In genomic region chr11:4763631-4764030, GRCm38 (mm10) we compare ENCODE assay signal across 26 mouse cellular contexts. TPM values are rescaled to one million over a fixed set of nuclear protein-coding genes. Genes with fewer than 3 reads are reported as not detected.
DNase-seq lines count a peak whose midpoint lies in the region; ATAC-seq and TF ChIP-seq lines count a peak whose summit lies in the region.
"Had no signal": no experiment of that assay in that cellular context is flagged by ENCODE, and none has a peak within 500 bp of the region (broad histone marks: within the 10 kb centered on the region; RNA-seq: fewer than 3 reads in every experiment).

No protein-coding gene starts in this region.

- no peak for TF ChIP-seq EP300 in liver, postnatal 0 days (IDR thresholded peaks at IDR 0.05; ENCODE audit: low read depth)

- no peak overlapping the region for H3K27ac ChIP-seq in hindbrain, embryonic 11.5 days (ENCODE audit: low read depth, low read length)
- no peak overlapping the region for H3K27ac ChIP-seq in hindbrain, embryonic 14.5 days
- peak overlapping the region; percentile 19; the same call in 1 of the 2 replicates for H3K27ac ChIP-seq in midbrain, embryonic 13.5 days
- H3K27ac ChIP-seq in midbrain, embryonic 11.5 days (ENCODE audit: low read depth, low read length) = no peak overlapping the region
- H3K27ac ChIP-seq in liver, postnatal 0 days (ENCODE audit: low read depth) = no peak overlapping the region
- H3K27ac ChIP-seq: embryonic facial prominence, embryonic 12.5 days; kidney, embryonic 15.5 days; left cerebral cortex, adult 2 months; lung, embryonic 15.5 days; macrophage had no signal

- peaks cover 5% of the 10 kb centered on the region; the same call in 1 of the 2 replicates for H3K27me3 ChIP-seq in hindbrain, embryonic 11.5 days (ENCODE audit: control insufficient read depth, insufficient read depth, low read length)
- no peaks in the 10 kb centered on the region for H3K27me3 ChIP-seq in hindbrain, embryonic 14.5 days (ENCODE audit: control insufficient read depth, insufficient read depth, low read length)
- H3K27me3 ChIP-seq in midbrain, embryonic 13.5 days = no peaks in the 10 kb centered on the region
- H3K27me3 ChIP-seq in midbrain, embryonic 11.5 days (ENCODE audit: control insufficient read depth, insufficient read depth, low read length) = no peaks in the 10 kb centered on the region
- H3K27me3 ChIP-seq in liver, postnatal 0 days (ENCODE audit: insufficient read depth, low read length) = peaks cover 7% of the 10 kb centered on the region; the same call in 1 of the 2 replicates
- H3K27me3 ChIP-seq: Patski had no signal

- DNase-seq in hindbrain, embryonic 11.5 days (ENCODE audit: low spot score) = no peak
- no peak for DNase-seq in hindbrain, embryonic 14.5 days (ENCODE audit: low spot score)
- DNase-seq in midbrain, embryonic 11.5 days (ENCODE audit: low spot score, missing footprints) = no peak
- peak; percentile 62 for DNase-seq in NIH3T3 (ENCODE audit: low read depth)
- DNase-seq in forelimb bud, embryonic 11.5 days (ENCODE audit: low read depth, low spot score) = peak; percentile 68
- no peak for DNase-seq in liver, postnatal 0 days
- DNase-seq: adrenal gland, postnatal 36 days; cerebellum, adult 11-12 months; cerebellum, postnatal 14 days; gastrocnemius, postnatal 36 days; heart, postnatal 10 days; left cerebral cortex, postnatal 4 days; thymus, postnatal 14 days had no signal

- 16% methylated on average over 5 of the region's 5 CpGs for WGBS in hindbrain, embryonic 11.5 days
- 25% methylated on average over 5 of the region's 5 CpGs for WGBS in hindbrain, embryonic 14.5 days
- 21% methylated on average over 5 of the region's 5 CpGs for WGBS in midbrain, embryonic 13.5 days
- WGBS in midbrain, embryonic 11.5 days = 21% methylated on average over 5 of the region's 5 CpGs
- 14% methylated on average over 5 of the region's 5 CpGs for WGBS in liver, postnatal 0 days (ENCODE audit: insufficient replicate concordance)

- TF ChIP-seq CTCF in liver, postnatal 0 days (IDR thresholded peaks at IDR 0.05; ENCODE audit: low read depth) = no peak

- peaks cover 6% of the 10 kb centered on the region; the same call in 1 of the 2 replicates for H3K4me1 ChIP-seq in hindbrain, embryonic 11.5 days (replicated peaks; ENCODE audit: control insufficient read depth, insufficient read depth, low read length)
- H3K4me1 ChIP-seq in hindbrain, embryonic 14.5 days (replicated peaks; ENCODE audit: control insufficient read depth, insufficient read depth, low read length) = peaks cover 39% of the 10 kb centered on the region
- H3K4me1 ChIP-seq in midbrain, embryonic 13.5 days (replicated peaks) = peaks cover 37% of the 10 kb centered on the region
- peaks cover 11% of the 10 kb centered on the region for H3K4me1 ChIP-seq in midbrain, embryonic 11.5 days (ENCODE audit: control insufficient read depth, insufficient read depth, low read length)
- H3K4me1 ChIP-seq in liver, postnatal 0 days (ENCODE audit: insufficient read depth) = no peaks in the 10 kb centered on the region
- H3K4me1 ChIP-seq: embryonic facial prominence, embryonic 12.5 days had no signal

- H3K9me3 ChIP-seq in hindbrain, embryonic 11.5 days (ENCODE audit: control insufficient read depth, low read length) = no peaks in the 10 kb centered on the region
- no peaks in the 10 kb centered on the region for H3K9me3 ChIP-seq in hindbrain, embryonic 14.5 days (ENCODE audit: control insufficient read depth, low read length)
- no peaks in the 10 kb centered on the region for H3K9me3 ChIP-seq in midbrain, embryonic 13.5 days
- H3K9me3 ChIP-seq in midbrain, embryonic 11.5 days (ENCODE audit: control insufficient read depth, low read length) = no peaks in the 10 kb centered on the region
- H3K9me3 ChIP-seq in liver, postnatal 0 days (ENCODE audit: low read length) = no peaks in the 10 kb centered on the region
- H3K9me3 ChIP-seq: embryonic facial prominence, embryonic 12.5 days; kidney, embryonic 15.5 days; lung, embryonic 15.5 days had no signal

- no peak overlapping the region for H3K9ac ChIP-seq in hindbrain, embryonic 11.5 days (ENCODE audit: low read depth, low read length)
- H3K9ac ChIP-seq in hindbrain, embryonic 14.5 days = no peak overlapping the region
- H3K9ac ChIP-seq in midbrain, embryonic 13.5 days (replicated peaks) = no peak overlapping the region
- no peak overlapping the region for H3K9ac ChIP-seq in midbrain, embryonic 11.5 days (ENCODE audit: low read length)
- no peak overlapping the region for H3K9ac ChIP-seq in liver, postnatal 0 days (replicated peaks)
- H3K9ac ChIP-seq: embryonic facial prominence, embryonic 12.5 days; kidney, embryonic 15.5 days; lung, embryonic 15.5 days had no signal

- H3K4me2 ChIP-seq in hindbrain, embryonic 11.5 days (replicated peaks; ENCODE audit: low read depth, low read length) = no peak overlapping the region
- H3K4me2 ChIP-seq in hindbrain, embryonic 14.5 days (replicated peaks) = no peak overlapping the region
- H3K4me2 ChIP-seq in midbrain, embryonic 13.5 days (replicated peaks) = no peak overlapping the region
- H3K4me2 ChIP-seq in midbrain, embryonic 11.5 days = no peak overlapping the region
- H3K4me2 ChIP-seq in liver, postnatal 0 days (ENCODE audit: low read depth, low read length) = no peak overlapping the region
- H3K4me2 ChIP-seq: embryonic facial prominence, embryonic 12.5 days; heart, embryonic 11.5 days; kidney, embryonic 15.5 days; liver, embryonic 11.5 days; lung, embryonic 15.5 days had no signal

- H3K36me3 ChIP-seq in hindbrain, embryonic 11.5 days (ENCODE audit: control insufficient read depth, insufficient read depth, low read length) = no peaks in the 10 kb centered on the region
- H3K36me3 ChIP-seq in hindbrain, embryonic 14.5 days (replicated peaks; ENCODE audit: control insufficient read depth, insufficient read depth) = peaks cover 5% of the 10 kb centered on the region; the same call in 1 of the 2 replicates
- H3K36me3 ChIP-seq in midbrain, embryonic 13.5 days = peaks cover 17% of the 10 kb centered on the region
- no peaks in the 10 kb centered on the region for H3K36me3 ChIP-seq in midbrain, embryonic 11.5 days (ENCODE audit: control insufficient read depth, insufficient read depth, low read length)
- no peaks in the 10 kb centered on the region for H3K36me3 ChIP-seq in liver, postnatal 0 days (replicated peaks; ENCODE audit: insufficient read depth, low read length)

- peak; percentile 18; the same call in 1 of the 2 replicates for ATAC-seq in hindbrain, embryonic 11.5 days (ENCODE audit: low FRiP score)
- no peak for ATAC-seq in hindbrain, embryonic 14.5 days (ENCODE audit: low FRiP score)
- ATAC-seq in midbrain, embryonic 13.5 days = no peak
- no peak for ATAC-seq in midbrain, embryonic 11.5 days (ENCODE audit: low FRiP score)
- no peak for ATAC-seq in liver, postnatal 0 days
- no peak for ATAC-seq in granulocyte monocyte progenitor cell, adult 5-6 weeks (replicated peaks; ENCODE audit: poor library complexity, severe bottlenecking)
- ATAC-seq: forebrain, embryonic 14.5 days; hindbrain, embryonic 16.5 days; intestine, postnatal 0 days; Patski had no signal

- no peak overlapping the region for H3K4me3 ChIP-seq in hindbrain, embryonic 11.5 days (ENCODE audit: low read depth, low read length)
- H3K4me3 ChIP-seq in hindbrain, embryonic 14.5 days (replicated peaks; ENCODE audit: low read length) = no peak overlapping the region
- H3K4me3 ChIP-seq in midbrain, embryonic 13.5 days (replicated peaks) = no peak overlapping the region
- H3K4me3 ChIP-seq in midbrain, embryonic 11.5 days (ENCODE audit: low read depth, low read length) = no peak overlapping the region
- H3K4me3 ChIP-seq in liver, postnatal 0 days (ENCODE audit: low read depth, low read length) = no peak overlapping the region
- H3K4me3 ChIP-seq: embryonic facial prominence, embryonic 12.5 days; kidney, embryonic 15.5 days; left cerebral cortex, adult 2 months; lung, embryonic 15.5 days had no signal

RNA-seq across cellular contexts. Expression of gene Cabp7, which starts 17.1 kb away (rescaled TPM):
- polyA plus RNA-seq in hindbrain, embryonic 11.5 days (2014; fragmentation: Nextera tagmentation; extraction: Ambion mirVana) = 0.90 and 1.0 TPM in 2 replicates
- 2.2 and 2.5 TPM in 2 replicates for polyA plus RNA-seq in hindbrain, embryonic 14.5 days (2014; fragmentation: Nextera tagmentation; extraction: Ambion mirVana)
- 0.69 and 1.0 TPM in 2 replicates for polyA plus RNA-seq in midbrain, embryonic 13.5 days (2015; fragmentation: Nextera tagmentation; extraction: Ambion mirVana)
- polyA plus RNA-seq in midbrain, embryonic 11.5 days (2014; fragmentation: Nextera tagmentation; extraction: Ambion mirVana) = 0.15 and 0.33 TPM in 2 replicates
- polyA plus RNA-seq in liver, postnatal 0 days (2015; fragmentation: Nextera tagmentation; extraction: Ambion mirVana) = 0.06 and 0.07 TPM in 2 replicates
- not detected in 2 replicates for total RNA-seq in granulocyte monocyte progenitor cell, adult 5-6 weeks (2014; fragmentation: Nextera tagmentation)
- not detected in 2 replicates for total RNA-seq in granulocyte monocyte progenitor cell, adult 5-6 weeks (2017)
- total RNA-seq: heart, postnatal 10 days had no signal
- polyA plus RNA-seq: lung, embryonic 15.5 days had no signal

RNA-seq across cellular contexts. Expression of gene Zmat5, which starts 59.2 kb away (rescaled TPM):
- 80.8 and 82.6 TPM in 2 replicates for polyA plus RNA-seq in hindbrain, embryonic 11.5 days (2014; fragmentation: Nextera tagmentation; extraction: Ambion mirVana)
- 57.3 and 58.3 TPM in 2 replicates for polyA plus RNA-seq in hindbrain, embryonic 14.5 days (2014; fragmentation: Nextera tagmentation; extraction: Ambion mirVana)
- 66.9 and 72.9 TPM in 2 replicates for polyA plus RNA-seq in midbrain, embryonic 13.5 days (2015; fragmentation: Nextera tagmentation; extraction: Ambion mirVana)
- 74.5 and 85.5 TPM in 2 replicates for polyA plus RNA-seq in midbrain, embryonic 11.5 days (2014; fragmentation: Nextera tagmentation; extraction: Ambion mirVana)
- polyA plus RNA-seq in liver, postnatal 0 days (2015; fragmentation: Nextera tagmentation; extraction: Ambion mirVana) = 18.6 and 19.2 TPM in 2 replicates
- total RNA-seq in granulocyte monocyte progenitor cell, adult 5-6 weeks (2014; fragmentation: Nextera tagmentation) = 28.1 and 50.8 TPM in 2 replicates
- 6.9 and 19.7 TPM in 2 replicates for total RNA-seq in granulocyte monocyte progenitor cell, adult 5-6 weeks (2017)

RNA-seq across cellular contexts. Expression of gene Uqcr10, which starts 59.5 kb away (rescaled TPM):
- 533 and 550 TPM in 2 replicates for polyA plus RNA-seq in hindbrain, embryonic 11.5 days (2014; fragmentation: Nextera tagmentation; extraction: Ambion mirVana)
- polyA plus RNA-seq in hindbrain, embryonic 14.5 days (2014; fragmentation: Nextera tagmentation; extraction: Ambion mirVana) = 603 and 721 TPM in 2 replicates
- polyA plus RNA-seq in midbrain, embryonic 13.5 days (2015; fragmentation: Nextera tagmentation; extraction: Ambion mirVana) = 524 and 547 TPM in 2 replicates
- polyA plus RNA-seq in midbrain, embryonic 11.5 days (2014; fragmentation: Nextera tagmentation; extraction: Ambion mirVana) = 547 and 572 TPM in 2 replicates
- polyA plus RNA-seq in liver, postnatal 0 days (2015; fragmentation: Nextera tagmentation; extraction: Ambion mirVana) = 1,070 and 1,167 TPM in 2 replicates
- 357 and 416 TPM in 2 replicates for total RNA-seq in granulocyte monocyte progenitor cell, adult 5-6 weeks (2014; fragmentation: Nextera tagmentation)
- 189 and 204 TPM in 2 replicates for total RNA-seq in granulocyte monocyte progenitor cell, adult 5-6 weeks (2017)

Comparison
In these comparisons a context has a peak if more than half of its experiments do, and no peak if none do; other contexts are left out.
1. DNase-seq: peak in NIH3T3 (single experiment) and forelimb bud, embryonic 11.5 days (single experiment); none in hindbrain, embryonic 11.5 days (single experiment), hindbrain, embryonic 14.5 days (single experiment), midbrain, embryonic 11.5 days (single experiment) and liver, postnatal 0 days (single experiment).